Mouse (Mus musculus) Patski (cell line): Measurements from ENCODE around the gene Eif4h. TPM values are rescaled to one million over a fixed set of nuclear protein-coding genes. Genes with fewer than 3 reads are reported as not detected.

Experiments used
- ATAC-seq: fragments of 100-300 bp; one replicate; pipeline ENCODE4 v1.8.0; 2021
- CTCF ChIA-PET: fragments of 350-600 bp; sonication (Branson Sonifier 250); formaldehyde crosslinking; loops from one replicate; lab custom pipeline; 2022; ENCODE audit warnings: inconsistent platforms; lab: Charles Lee
- POLR2A ChIA-PET: fragments of 350-600 bp; sonication (Branson Sonifier 250); formaldehyde crosslinking; loops from one replicate; lab custom pipeline; 2022; ENCODE audit warnings: antibody characterized with exemption, inconsistent platforms; lab: Charles Lee
- DNase-seq: peaks from one replicate; pipeline ENCODE4 v3.0.0-alpha.2; 2011; ENCODE audit warnings: low read depth, low spot score
- H3K27me3 ChIP-seq: fragments of 371-371 bp; one replicate; pipeline ENCODE4 v1.5.1; 2021
- CTCF ChIP-seq: fragments of 100-300 bp; IDR thresholded peaks from one replicate; pipeline ENCODE4 v1.5.1; 2021
- in situ Hi-C: fragments of 300-500 bp; cut with MboI; formaldehyde crosslinking; loops from 3 replicates; pipeline ENCODE4 v1.11.1; 2018; ENCODE audit warnings: low pct_unique_long_range_greater_than_20kb, mixed read lengths
- polyA plus RNA-seq: library from polyadenylated mRNA; unstranded; gene quantifications from one replicate; pipeline ENCODE4 v1.2.3, GENCODE M21; 2021

Eif4h gene
- polyA plus RNA-seq, 1 experiment from 2014 or later: 390 TPM

GRCm38 (mm10) chr5:134572508-134573214, 66.6 kb downstream of the Eif4h start:
- ATAC-seq (no peak), DNase-seq (no peak)
- POLR2A ChIA-PET: interaction anchor here (0.9 kb wide), 1 partner anchor 20 kb away, joined by 3 read pairs; no protein-coding TSS in a partner anchor
- no peak for TF ChIP-seq CTCF
- CTCF ChIA-PET: interaction anchor here (0.8 to 3.3 kb wide), 4 partner anchors 10 to 73 kb away, joined by 3 to 15 read pairs (median 6); partner anchors contain the start of genes Clip2 and Rfc2
- no peaks in the 10 kb centered on the region for H3K27me3 ChIP-seq
- in situ Hi-C loops: no loop called here

GRCm38 (mm10) chr5:134571730-134572507, 67.4 kb downstream of the Eif4h start:
- in situ Hi-C loops: no loop called here
- DNase-seq: no peak
- no peak for TF ChIP-seq CTCF
- ATAC-seq: no peak
- ChIA-PET POLR2A (interaction anchor here (0.7 to 0.9 kb wide), 2 partner anchors 19 to 39 kb away, joined by 3 read pairs; no protein-coding TSS in a partner anchor), CTCF (interaction anchor here (0.8 to 3.3 kb wide), 5 partner anchors 9 to 72 kb away, joined by 3 to 15 read pairs (median 4); partner anchors contain the start of genes Clip2 and Rfc2)
- H3K27me3 ChIP-seq: no peaks in the 10 kb centered on the region

Other genes starting within 250 kb of the Eif4h start
- gene Gtf2ird1, start 182.8 kb downstream of the Eif4h start, polyA plus RNA-seq: 169 TPM
- 33.8 TPM for gene Clip2, start 87.1 kb downstream of the Eif4h start, polyA plus RNA-seq
- gene Syna, start 79.3 kb downstream of the Eif4h start, polyA plus RNA-seq: 0.33 TPM
- gene Rfc2, start 58.1 kb downstream of the Eif4h start, polyA plus RNA-seq: 94.4 TPM
- 0.65 TPM for gene Lat2, start 24.5 kb downstream of the Eif4h start, polyA plus RNA-seq
- 18.6 TPM for gene Limk1, start 49.1 kb upstream of the Eif4h start, polyA plus RNA-seq
- gene Eln, start 107.8 kb upstream of the Eif4h start, polyA plus RNA-seq: not detected